Mouse (Mus musculus) midbrain, postnatal 0 days (tissue): ENCODE results near the gene Taf1c. TPM values are rescaled to one million over a fixed set of nuclear protein-coding genes. Genes with fewer than 3 reads are reported as not detected.

Source experiments
- ATAC-seq: fragments of 200-750 bp; cut with Nextera tagmentation; 2 replicates; pipeline ENCODE4 v1.8.0; 2017; ENCODE audit warnings: moderate number of reproducible peaks, mild to moderate bottlenecking, moderate TSS enrichment, moderate library complexity; ENCODE audit not compliant: low FRiP score
- DNase-seq: peaks from one replicate; pipeline ENCODE4 v3.0.0-alpha.2; 2015; ENCODE audit warnings: low spot score
- H3K27ac ChIP-seq: fragments of 300-500 bp; sonication (generic); 2 replicates; pipeline ENCODE4 v1.5.1; 2014; ENCODE audit warnings: low read depth, mild to moderate bottlenecking, low read length, mixed read lengths
- H3K27me3 ChIP-seq: fragments of 300-500 bp; sonication (generic); 2 replicates; pipeline ENCODE4 v1.6.1; 2014; ENCODE audit warnings: low read length, control low read depth, mixed read lengths; ENCODE audit not compliant: insufficient read depth
- H3K36me3 ChIP-seq: fragments of 300-500 bp; sonication (generic); 2 replicates; pipeline ENCODE4 v1.6.1; 2014; ENCODE audit warnings: low read length, control low read depth, mixed read lengths; ENCODE audit not compliant: insufficient read depth
- H3K4me1 ChIP-seq: fragments of 300-500 bp; sonication (generic); 2 replicates; pipeline ENCODE4 v1.6.1; 2014; ENCODE audit warnings: mild to moderate bottlenecking, control low read depth, antibody characterized with exemption, low read length, mixed read lengths; ENCODE audit not compliant: insufficient read depth
- H3K4me2 ChIP-seq: fragments of 300-500 bp; sonication (generic); 2 replicates; pipeline ENCODE4 v1.6.1; 2014; ENCODE audit warnings: low read depth, mild to moderate bottlenecking, low read length, mixed read lengths; ENCODE audit not compliant: poor library complexity, severe bottlenecking
- H3K4me3 ChIP-seq: fragments of 300-500 bp; sonication (generic); 2 replicates; pipeline ENCODE4 v1.5.1; 2014; ENCODE audit warnings: low read depth, mild to moderate bottlenecking, low read length, moderate library complexity
- H3K9ac ChIP-seq: fragments of 300-500 bp; sonication (generic); replicated peaks from 2 replicates; pipeline ENCODE4 v1.6.1; 2014; ENCODE audit warnings: mild to moderate bottlenecking, low read length, moderate library complexity, mixed read lengths; ENCODE audit not compliant: poor library complexity, severe bottlenecking
- H3K9me3 ChIP-seq: fragments of 300-500 bp; sonication (generic); 2 replicates; pipeline ENCODE4 v1.6.1; 2016; ENCODE audit warnings: low read length, control low read depth
- CTCF ChIP-seq: IDR thresholded peaks from 2 replicates; pipeline ENCODE4 v1.5.1; 2016; ENCODE audit warnings: antibody characterized with exemption, mild to moderate bottlenecking
- WGBS: fragments of 180-500 bp; shearing (Covaris S2); extraction: QIAGEN DNeasy Blood & Tissue Kit; methylation state at CpG from one replicate; pipeline ENCODE4 v1.1.7; 2014; 5-methylcytosine and 5-hydroxymethylcytosine counted together
- polyA plus RNA-seq: library from polyadenylated mRNA; unstranded; fragments of >200 nt; fragmentation: Nextera tagmentation; extraction: Ambion mirVana; gene quantifications from 2 replicates; pipeline ENCODE4 v1.2.1, GENCODE M21; 2015
- total RNA-seq: library from RNA; depleted of rRNA; stranded (reverse); fragments of >200 nt; gene quantifications from 2 replicates; pipeline ENCODE4 v1.2.3, GENCODE M21; 2014

Taf1c gene
- total and polyA plus RNA-seq, 2 experiments from 2014 or later = 9.6 to 22.5 TPM

DNA sequence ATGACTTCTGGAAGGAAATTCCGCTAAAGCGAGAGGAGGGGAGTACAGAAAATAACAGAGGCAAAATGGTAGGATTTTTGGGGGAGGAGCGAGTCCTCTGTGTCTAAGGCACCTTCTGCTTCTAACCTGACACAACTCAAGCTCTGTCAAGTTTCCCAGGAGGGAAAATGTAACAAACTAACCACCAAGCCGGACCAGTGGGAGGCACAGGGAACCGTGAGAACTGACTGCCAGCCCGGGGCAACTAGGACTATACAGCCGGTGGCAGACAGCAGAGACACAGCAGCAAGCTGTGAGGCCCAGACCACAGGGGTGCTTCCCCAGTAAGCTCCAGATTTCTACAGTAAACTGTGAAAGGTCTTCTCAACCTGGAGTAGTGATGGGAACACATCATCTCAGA lies 36.1 kb downstream of the Taf1c start:
- Histone ChIP-seq H3K9me3 (no peaks in the 10 kb centered on the region), H3K4me1 (peaks cover 9% of the 10 kb centered on the region; the same call in 1 of the 2 replicates), H3K4me3 (no peak overlapping the region), H3K27me3 (no peaks in the 10 kb centered on the region), H3K4me2 (no peak overlapping the region), H3K27ac (no peak overlapping the region), H3K36me3 (peaks cover 37% of the 10 kb centered on the region), H3K9ac (no peak overlapping the region)
- DNase-seq (no peak), ATAC-seq (no peak)
- no peak for TF ChIP-seq CTCF
- 70% methylated on average over 7 of the region's 7 CpGs for WGBS

DNA sequence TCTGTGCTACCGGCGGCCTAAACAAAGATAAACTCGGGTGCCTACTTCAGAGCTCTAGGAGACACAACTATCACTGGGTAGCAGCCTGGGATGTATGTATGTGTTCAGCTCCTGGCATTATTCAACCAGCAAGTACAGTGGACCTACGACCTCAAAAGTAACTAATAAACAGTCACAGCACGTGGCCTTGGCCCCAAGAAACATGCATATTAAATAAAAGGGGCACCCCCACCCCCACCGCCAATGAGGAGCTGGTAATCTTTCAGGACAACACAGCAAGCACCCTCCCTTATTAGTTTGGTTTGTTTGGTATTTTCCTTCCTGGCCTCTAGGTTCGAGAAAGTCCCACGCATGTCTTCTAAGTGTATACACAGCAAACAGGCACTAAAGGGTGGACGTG lies 36.8 kb downstream of the Taf1c start:
- Histone ChIP-seq H3K4me3 (no peak overlapping the region), H3K4me2 (no peak overlapping the region), H3K36me3 (peaks cover 44% of the 10 kb centered on the region), H3K4me1 (peaks cover 2% of the 10 kb centered on the region; the same call in 1 of the 2 replicates), H3K9me3 (no peaks in the 10 kb centered on the region), H3K27ac (no peak overlapping the region), H3K9ac (no peak overlapping the region), H3K27me3 (no peaks in the 10 kb centered on the region)
- WGBS = 92% methylated on average over 9 of the region's 9 CpGs
- DNase-seq = no peak
- ATAC-seq = no peak
- no peak for TF ChIP-seq CTCF

DNA sequence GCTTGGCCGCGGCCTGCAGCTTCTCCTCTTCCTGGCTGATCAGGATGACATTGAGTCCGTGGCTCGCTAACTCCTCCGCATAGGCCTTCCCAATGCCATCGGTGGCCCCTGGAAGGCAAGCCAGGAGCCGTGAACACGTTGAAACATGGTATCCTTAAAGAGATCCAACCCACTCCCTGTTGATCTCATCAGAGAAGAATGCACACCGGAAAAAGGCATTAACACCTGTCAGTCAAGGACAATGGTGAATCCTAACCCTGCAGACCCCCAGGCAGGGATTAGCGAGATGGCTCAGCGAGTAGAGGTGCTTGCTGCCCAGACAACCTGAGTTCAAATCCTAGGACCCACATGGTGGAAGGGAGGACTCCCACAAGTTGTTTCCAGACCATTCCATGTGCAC lies 38.7 kb downstream of the Taf1c start:
- ATAC-seq = no peak
- TF ChIP-seq CTCF = no peak
- WGBS = 82% methylated on average over 11 of the region's 11 CpGs
- DNase-seq = no peak
- Histone ChIP-seq H3K9me3 (no peaks in the 10 kb centered on the region), H3K4me1 (no peaks in the 10 kb centered on the region), H3K36me3 (peaks cover 61% of the 10 kb centered on the region), H3K4me2 (no peak overlapping the region), H3K27me3 (no peaks in the 10 kb centered on the region), H3K4me3 (no peak overlapping the region), H3K27ac (no peak overlapping the region), H3K9ac (no peak overlapping the region)

DNA sequence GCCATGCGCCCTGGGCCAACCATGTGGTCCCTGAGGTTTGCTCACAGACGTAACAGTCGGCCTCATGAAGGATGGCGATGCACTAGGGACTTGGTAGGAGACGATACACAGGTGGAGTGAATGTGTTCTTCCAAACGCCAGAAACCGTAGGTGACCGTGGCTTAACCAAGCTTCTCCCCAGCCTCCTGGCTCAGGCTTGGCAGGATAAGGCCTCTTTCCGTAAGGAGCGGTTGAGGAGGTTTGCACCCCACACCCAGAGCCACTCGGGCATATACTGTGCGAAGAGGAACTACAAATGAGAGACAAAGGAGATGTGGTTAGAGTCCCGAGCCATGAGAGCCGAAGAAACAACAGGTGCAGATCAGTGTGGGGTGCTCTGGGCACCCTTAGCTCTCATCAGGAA lies 41.2 kb downstream of the Taf1c start:
- Histone ChIP-seq H3K9ac (no peak overlapping the region), H3K36me3 (peaks cover 61% of the 10 kb centered on the region), H3K9me3 (no peaks in the 10 kb centered on the region), H3K27me3 (no peaks in the 10 kb centered on the region), H3K27ac (no peak overlapping the region), H3K4me1 (peaks cover 4% of the 10 kb centered on the region; the same call in 1 of the 2 replicates), H3K4me2 (no peak overlapping the region), H3K4me3 (no peak overlapping the region)
- ATAC-seq (no peak), DNase-seq (no peak)
- WGBS = 94% methylated on average over 14 of the region's 14 CpGs
- no peak for TF ChIP-seq CTCF

DNA sequence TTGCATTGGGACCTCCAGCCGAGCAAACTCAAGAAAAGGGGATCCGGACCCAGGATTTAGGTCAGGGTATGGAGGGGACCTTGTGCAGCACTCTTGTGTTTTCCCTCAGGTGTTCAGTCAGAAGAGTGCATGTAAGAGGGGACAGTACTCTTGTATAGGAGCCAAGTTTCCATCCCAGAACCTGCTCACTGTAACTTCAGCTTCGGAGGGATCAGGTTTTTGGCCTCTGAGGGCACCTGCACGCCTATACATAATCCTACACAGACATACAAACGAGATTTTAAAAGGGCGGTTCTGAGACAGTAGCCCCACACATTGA lies 45.7 kb downstream of the Taf1c start:
- no peak for TF ChIP-seq CTCF
- peak overlapping the region; percentile 86; the same call in 1 of the 2 replicates for H3K4me2 ChIP-seq
- ATAC-seq = no peak
- 89% methylated on average over 6 of the region's 6 CpGs for WGBS
- H3K27me3 ChIP-seq = no peaks in the 10 kb centered on the region
- H3K36me3 ChIP-seq = peaks cover 31% of the 10 kb centered on the region
- peaks cover 6% of the 10 kb centered on the region; the same call in 1 of the 2 replicates for H3K4me1 ChIP-seq
- no peaks in the 10 kb centered on the region for H3K9me3 ChIP-seq
- peak overlapping the region; percentile 80; the same call in 1 of the 2 replicates for H3K27ac ChIP-seq
- H3K4me3 ChIP-seq = peak overlapping the region; percentile 79; the same call in 1 of the 2 replicates
- peak overlapping the region; percentile 62 for H3K9ac ChIP-seq
- DNase-seq = no peak

DNA sequence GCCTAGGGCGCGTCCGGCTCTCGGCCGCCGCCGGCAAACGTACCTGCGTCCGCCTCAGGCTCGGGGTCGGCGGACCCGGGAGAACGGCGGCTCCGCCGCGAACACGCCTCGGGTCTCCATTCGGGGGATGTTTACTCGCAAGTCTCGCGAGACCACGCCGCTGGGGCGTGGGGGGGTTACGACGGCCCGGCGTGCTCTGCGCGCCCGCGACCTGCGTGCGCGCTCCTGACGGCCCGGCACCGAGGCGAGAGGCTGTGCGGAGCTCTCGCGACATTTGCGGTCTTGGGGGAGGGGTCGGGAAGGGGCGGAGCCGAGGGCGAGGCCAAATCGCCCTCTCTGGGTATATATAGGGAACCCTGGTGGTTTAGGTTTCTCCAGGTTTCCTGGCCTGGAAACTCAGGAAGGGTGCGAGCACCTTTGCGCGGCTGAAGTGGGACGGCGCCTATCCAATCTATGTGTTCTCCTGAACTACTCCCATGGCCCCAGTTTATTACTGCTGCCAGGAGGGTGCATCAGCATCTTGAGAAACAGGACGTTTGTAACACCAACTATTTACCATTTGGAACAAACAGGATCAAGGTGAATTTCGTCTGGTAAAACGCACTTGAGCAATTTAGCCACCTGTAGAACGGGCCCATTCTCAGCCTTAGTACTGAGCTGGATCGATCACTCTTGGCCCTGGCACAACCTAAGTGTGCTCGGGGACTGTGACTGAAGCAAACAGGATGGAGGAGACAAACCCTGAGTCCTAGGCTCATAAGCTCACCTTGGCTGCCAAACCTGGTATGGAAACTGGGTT lies 46.2 kb downstream of the Taf1c start, which contains the start of gene Mbtps1:
Gene Mbtps1 (minus strand): TSS at position 133 of the 799 bp plus-strand sequence.
- peak within 1 kb of the TSS; percentile 86 for H3K4me2 ChIP-seq
- peak within 1 kb of the TSS; percentile 93 for H3K27ac ChIP-seq
- H3K4me3 ChIP-seq = peak within 1 kb of the TSS; percentile 79
- peak within 1 kb of the TSS; percentile 78 for H3K9ac ChIP-seq
- TF ChIP-seq CTCF = peak; percentile 35
- WGBS = 8% methylated on average over 43 of the region's 63 CpGs
- ATAC-seq (peak; percentile 98), DNase-seq (peak; percentile 97)
- H3K4me1 ChIP-seq = peaks cover 6% of the 10 kb centered on the region; the same call in 1 of the 2 replicates
- no peaks in the 10 kb centered on the region for H3K27me3 ChIP-seq
- H3K9me3 ChIP-seq = no peaks in the 10 kb centered on the region
- peaks cover 26% of the 10 kb centered on the region for H3K36me3 ChIP-seq
